Mouse (Mus musculus): ENCODE data around the gene Elmo1. TPM values are rescaled to one million over a fixed set of nuclear protein-coding genes. Genes with fewer than 3 reads are reported as not detected.

Elmo1 gene
- polyA plus RNA-seq, 1 experiment from 2014 or later, result 45.9 TPM

DNA sequence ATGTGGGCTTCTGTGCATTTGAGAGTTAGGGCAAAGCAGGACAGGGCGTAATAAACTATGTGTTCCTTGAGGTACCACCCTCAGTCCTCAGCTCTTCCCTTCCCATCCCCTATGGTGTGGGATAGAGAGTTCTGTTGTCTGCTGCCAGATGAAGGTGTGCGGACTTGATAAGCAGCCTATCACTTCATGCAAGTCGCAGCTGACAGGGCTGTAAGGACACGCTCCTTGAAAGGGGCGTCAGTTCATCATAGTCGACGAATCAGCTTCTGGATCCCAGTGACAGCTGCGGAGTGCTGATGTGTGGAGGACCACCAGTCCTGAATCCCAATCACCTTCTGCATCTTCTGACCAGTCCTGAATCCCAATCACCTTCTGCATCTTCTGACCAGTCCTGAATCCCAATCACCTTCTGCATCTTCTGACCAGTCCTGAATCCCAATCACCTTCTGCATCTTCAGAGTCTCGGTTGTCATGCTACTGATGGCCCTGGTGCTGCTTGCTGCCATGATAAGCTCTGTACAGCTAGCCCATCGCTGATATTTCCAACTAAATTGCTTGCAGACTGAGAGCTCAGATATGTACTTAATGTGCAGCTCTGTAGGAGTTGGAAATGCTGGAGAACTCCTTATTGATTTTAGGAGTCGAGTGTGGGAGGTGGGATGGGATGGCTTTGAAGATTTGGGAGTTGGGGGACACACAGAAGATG is 59.9 kb downstream of the Elmo1 start:
- Histone ChIP-seq H3K27ac (no peak overlapping the region), H3K4me1 (replicated peaks) (0 out of 2 replicates have a peak, but pooled peaks cover 4% of the 10 kb centered on the region), H3K4me2 (no peak overlapping the region), H3K9me3 (no peaks in the 10 kb centered on the region), H3K36me3 (no peaks in the 10 kb centered on the region), H3K9ac (no peak overlapping the region), H3K27me3 (no peaks in the 10 kb centered on the region), H3K4me3 (no peak overlapping the region)
- no peak for ATAC-seq (ENCODE audit: low FRiP score)
- WGBS, result 86% methylated on average over 11 of the region's 11 CpGs

- no peak overlapping the region for H3K4me2 ChIP-seq
- no peak overlapping the region for H3K27ac ChIP-seq
- no peak overlapping the region for H3K9ac ChIP-seq
- 75% methylated on average over 4 of the region's 4 CpGs for WGBS
- H3K36me3 ChIP-seq, result no peaks in the 10 kb centered on the region
- no peak overlapping the region for H3K4me3 ChIP-seq
- 0 out of 2 replicates have a peak, but pooled peaks cover 4% of the 10 kb centered on the region for H3K4me1 ChIP-seq (replicated peaks)
- H3K9me3 ChIP-seq, result no peaks in the 10 kb centered on the region
- ATAC-seq (ENCODE audit: low FRiP score), result no peak
- no peaks in the 10 kb centered on the region for H3K27me3 ChIP-seq
Observed at GRCm38 (mm10) chr13:20151302-20151978, 61.0 kb downstream of the Elmo1 start.

- Histone ChIP-seq H3K4me3 (no peak overlapping the region), H3K9ac (no peak overlapping the region), H3K4me2 (no peak overlapping the region), H3K9me3 (no peaks in the 10 kb centered on the region), H3K4me1 (replicated peaks) (0 out of 2 replicates have a peak, but pooled peaks cover 3% of the 10 kb centered on the region), H3K27me3 (no peaks in the 10 kb centered on the region), H3K36me3 (no peaks in the 10 kb centered on the region), H3K27ac (no peak overlapping the region)
- WGBS, result 95% methylated on average over 1 of the region's 1 CpGs
- ATAC-seq (ENCODE audit: low FRiP score), result no peak
Observed at GRCm38 (mm10) chr13:20157059-20157458, 66.7 kb downstream of the Elmo1 start.

- no peak for ATAC-seq (ENCODE audit: low FRiP score)
- H3K9ac ChIP-seq, result no peak overlapping the region
- no peaks in the 10 kb centered on the region for H3K27me3 ChIP-seq
- H3K4me2 ChIP-seq, result no peak overlapping the region
- no peak overlapping the region for H3K27ac ChIP-seq
- 0 out of 2 replicates have a peak, but pooled peaks cover 3% of the 10 kb centered on the region for H3K4me1 ChIP-seq (replicated peaks)
- no peak overlapping the region for H3K4me3 ChIP-seq
- H3K36me3 ChIP-seq, result no peaks in the 10 kb centered on the region
- no peaks in the 10 kb centered on the region for H3K9me3 ChIP-seq
- WGBS, result 88% methylated on average over 5 of the region's 5 CpGs
Observed at GRCm38 (mm10) chr13:20157529-20157928, 67.1 kb downstream of the Elmo1 start.

DNA sequence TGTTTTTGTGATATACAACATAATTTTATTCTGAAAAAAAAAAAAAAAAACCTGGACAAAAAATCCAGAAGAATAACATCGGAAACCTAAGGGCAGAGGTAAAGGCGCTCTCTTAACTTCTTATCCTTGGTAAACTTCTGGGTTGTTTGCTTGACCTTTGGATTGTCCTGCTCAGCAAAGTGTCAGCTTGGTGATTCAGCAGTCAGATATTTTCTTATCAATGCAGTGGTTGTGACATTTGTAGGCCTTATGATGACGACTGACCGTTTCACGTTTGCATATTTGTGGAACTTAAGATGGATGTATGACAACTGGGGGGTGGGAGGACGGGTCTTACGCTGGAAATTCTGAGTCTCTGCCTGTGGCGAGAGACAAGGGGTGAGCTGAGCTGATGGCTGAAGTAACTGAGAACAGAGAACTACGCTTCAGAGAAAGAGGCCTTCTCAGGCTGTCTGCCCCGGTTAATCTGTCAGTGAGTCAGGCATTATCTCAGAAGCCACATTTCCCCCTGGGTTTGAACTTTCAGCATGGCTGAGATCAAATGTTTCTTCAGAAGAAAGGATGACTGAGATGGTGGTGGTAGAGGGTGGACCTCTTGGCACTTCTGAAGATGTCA is 73.1 kb downstream of the Elmo1 start:
- Histone ChIP-seq H3K9ac (no peak overlapping the region), H3K36me3 (no peaks in the 10 kb centered on the region), H3K9me3 (no peaks in the 10 kb centered on the region), H3K27me3 (no peaks in the 10 kb centered on the region), H3K27ac (no peak overlapping the region), H3K4me1 (replicated peaks) (0 out of 2 replicates have a peak, but pooled peaks cover 3% of the 10 kb centered on the region), H3K4me3 (no peak overlapping the region), H3K4me2 (no peak overlapping the region)
- WGBS, result 81% methylated on average over 10 of the region's 10 CpGs
- ATAC-seq (ENCODE audit: low FRiP score), result no peak

DNA sequence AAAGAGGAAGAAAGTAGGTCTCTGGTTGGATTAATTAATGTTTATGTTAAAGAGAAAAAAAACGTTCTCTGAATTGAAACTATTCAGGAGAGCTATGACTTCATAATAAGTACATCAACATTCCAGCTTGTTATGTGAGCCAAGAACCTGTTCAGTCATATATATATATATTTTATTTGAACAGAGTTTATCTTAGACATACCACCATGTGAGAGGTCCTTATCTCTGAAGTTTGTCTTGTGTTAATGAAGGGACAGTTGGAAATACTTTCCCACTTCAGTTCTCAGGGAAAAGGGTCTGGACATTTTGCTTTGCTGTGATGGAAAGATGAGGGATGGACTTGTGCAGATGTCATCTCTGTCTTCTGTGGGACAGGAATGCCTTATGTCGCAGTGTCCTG is 74.4 kb downstream of the Elmo1 start:
- no peak for ATAC-seq (ENCODE audit: low FRiP score)
- 93% methylated on average over 2 of the region's 2 CpGs for WGBS
- H3K27ac ChIP-seq, result no peak overlapping the region

DNA sequence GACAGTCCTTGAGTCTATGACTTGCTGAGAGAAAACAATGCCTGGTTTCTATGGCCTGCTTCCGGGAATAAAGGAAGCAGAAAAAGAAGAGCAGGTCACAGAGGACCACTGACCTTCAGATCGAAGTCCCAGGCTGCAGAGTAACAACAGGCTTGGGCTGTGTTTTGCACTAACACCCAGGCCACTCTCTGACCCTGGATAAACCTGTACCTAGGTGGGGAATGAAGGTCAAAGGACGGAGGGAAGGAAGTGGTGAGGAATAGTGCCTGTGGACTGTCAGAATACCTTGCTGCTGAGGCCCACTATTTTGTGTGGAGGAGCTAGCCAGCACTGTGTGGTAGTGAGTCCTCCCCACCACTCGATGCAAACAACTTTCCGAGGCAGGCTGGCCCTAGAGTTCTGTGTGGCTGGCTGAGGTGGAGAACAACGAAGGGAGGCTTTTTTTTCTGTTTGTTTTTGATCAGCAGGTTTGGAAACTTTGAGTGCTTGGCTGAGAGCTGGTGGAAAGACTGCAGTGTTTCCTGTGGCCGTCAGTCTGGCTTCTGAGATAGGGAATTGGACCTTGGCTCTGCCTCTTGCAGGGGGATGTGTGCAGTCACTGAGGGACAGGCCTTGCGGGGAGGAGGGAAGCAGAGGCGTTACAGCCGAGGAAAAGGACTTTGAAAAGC is 83.7 kb downstream of the Elmo1 start:
- ATAC-seq (ENCODE audit: low FRiP score), result no peak
- Histone ChIP-seq H3K27ac (0 out of 2 replicates have a peak overlapping the region, but pooled peaks have one; percentile 35), H3K9me3 (no peaks in the 10 kb centered on the region), H3K36me3 (no peaks in the 10 kb centered on the region), H3K9ac (no peak overlapping the region), H3K27me3 (no peaks in the 10 kb centered on the region), H3K4me1 (replicated peaks) (no peaks in the 10 kb centered on the region), H3K4me2 (no peak overlapping the region), H3K4me3 (no peak overlapping the region)
- WGBS, result 31% methylated on average over 10 of the region's 10 CpGs

More for the DNA sequence above, 74.4 kb downstream of the Elmo1 start:
- Histone ChIP-seq H3K9ac (no peak overlapping the region), H3K9me3 (no peaks in the 10 kb centered on the region), H3K4me3 (no peak overlapping the region), H3K36me3 (no peaks in the 10 kb centered on the region), H3K27me3 (no peaks in the 10 kb centered on the region), H3K4me1 (replicated peaks) (0 out of 2 replicates have a peak, but pooled peaks cover 3% of the 10 kb centered on the region), H3K4me2 (no peak overlapping the region)

GRCm38 (mm10) chr13:20174655-20175280 is 84.4 kb downstream of the Elmo1 start:
- Histone ChIP-seq H3K27me3 (no peaks in the 10 kb centered on the region), H3K27ac (0 out of 2 replicates have a peak overlapping the region, but pooled peaks have one; percentile 35), H3K9me3 (no peaks in the 10 kb centered on the region), H3K4me2 (no peak overlapping the region), H3K4me1 (replicated peaks) (no peaks in the 10 kb centered on the region), H3K9ac (no peak overlapping the region), H3K4me3 (no peak overlapping the region), H3K36me3 (no peaks in the 10 kb centered on the region)
- ATAC-seq (ENCODE audit: low FRiP score), result no peak
- 59% methylated on average over 3 of the region's 3 CpGs for WGBS

DNA sequence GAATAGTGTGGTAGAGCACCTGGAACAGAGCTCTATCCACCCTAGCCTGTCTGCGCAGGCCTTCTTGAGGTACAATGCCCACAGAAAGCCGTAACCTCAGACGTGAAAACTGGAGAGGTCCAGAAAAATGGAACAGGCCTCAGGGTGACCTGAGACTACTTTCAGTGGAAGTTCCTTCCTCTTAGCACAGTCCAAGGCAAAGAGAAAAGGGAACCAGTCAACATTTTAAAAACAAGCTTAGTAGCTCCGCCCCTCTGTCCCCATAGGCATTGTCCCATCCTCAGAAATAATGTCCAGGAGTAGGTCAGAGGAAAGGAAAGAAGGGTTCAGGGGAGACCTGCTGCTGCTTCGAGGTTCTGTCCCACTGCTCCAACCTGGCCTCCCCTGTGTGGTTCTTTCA is 90.3 kb downstream of the Elmo1 start:
- WGBS, result 90% methylated on average over 5 of the region's 5 CpGs
- Histone ChIP-seq H3K9me3 (no peaks in the 10 kb centered on the region), H3K4me1 (replicated peaks) (peaks cover 24% of the 10 kb centered on the region), H3K27ac (no peak overlapping the region), H3K4me2 (no peak overlapping the region), H3K27me3 (no peaks in the 10 kb centered on the region), H3K36me3 (no peaks in the 10 kb centered on the region), H3K4me3 (no peak overlapping the region), H3K9ac (no peak overlapping the region)
- no peak for ATAC-seq (ENCODE audit: low FRiP score)

DNA sequence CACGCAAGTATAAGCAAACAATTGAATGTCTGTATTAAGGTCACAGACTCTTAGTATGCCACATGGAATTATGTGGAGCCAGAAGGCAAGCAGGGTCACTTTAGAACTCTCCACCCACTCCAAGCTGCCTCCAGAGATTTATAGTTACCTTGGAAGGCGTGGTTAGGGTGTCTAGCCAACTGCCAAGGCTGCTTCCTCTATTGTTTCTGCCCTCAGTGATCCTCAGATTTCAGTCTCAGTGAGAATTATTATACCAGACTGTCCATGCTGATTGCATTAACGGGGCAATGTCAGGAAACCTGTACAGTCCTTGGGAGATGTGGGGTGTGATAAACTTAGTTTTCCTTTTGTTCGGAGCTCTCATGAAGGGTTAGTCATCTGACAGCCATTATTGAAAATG is 90.9 kb downstream of the Elmo1 start:
- Histone ChIP-seq H3K9ac (no peak overlapping the region), H3K27me3 (no peaks in the 10 kb centered on the region), H3K4me3 (no peak overlapping the region), H3K4me1 (replicated peaks) (peaks cover 24% of the 10 kb centered on the region), H3K36me3 (no peaks in the 10 kb centered on the region), H3K9me3 (no peaks in the 10 kb centered on the region), H3K4me2 (no peak overlapping the region), H3K27ac (no peak overlapping the region)
- WGBS, result 81% methylated on average over 4 of the region's 4 CpGs
- ATAC-seq (ENCODE audit: low FRiP score), result no peak

- Histone ChIP-seq H3K27ac (peak overlapping the region; percentile 53; the same call in 1 of the 2 replicates), H3K27me3 (no peaks in the 10 kb centered on the region), H3K4me2 (no peak overlapping the region), H3K4me3 (no peak overlapping the region), H3K36me3 (no peaks in the 10 kb centered on the region), H3K9me3 (no peaks in the 10 kb centered on the region), H3K9ac (no peak overlapping the region), H3K4me1 (replicated peaks) (peaks cover 24% of the 10 kb centered on the region)
- 53% methylated on average over 6 of the region's 6 CpGs for WGBS
- peak; percentile 49; the same call in 1 of the 2 replicates for ATAC-seq (ENCODE audit: low FRiP score)
Observed at GRCm38 (mm10) chr13:20182239-20182825, 91.9 kb downstream of the Elmo1 start.

Data from hindbrain, embryonic 13.5 days (tissue).